Mouse (Mus musculus): Measurements from ENCODE around the gene Cpd. TPM values are rescaled to one million over a fixed set of nuclear protein-coding genes. Genes with fewer than 3 reads are reported as not detected.
A peak's percentile ranks its signal among the peaks of the same experiment; 100 is the strongest.

Cpd gene
- total and polyA plus RNA-seq, 2 experiments from 2014 or later = 5.7 to 34.7 TPM

DNA sequence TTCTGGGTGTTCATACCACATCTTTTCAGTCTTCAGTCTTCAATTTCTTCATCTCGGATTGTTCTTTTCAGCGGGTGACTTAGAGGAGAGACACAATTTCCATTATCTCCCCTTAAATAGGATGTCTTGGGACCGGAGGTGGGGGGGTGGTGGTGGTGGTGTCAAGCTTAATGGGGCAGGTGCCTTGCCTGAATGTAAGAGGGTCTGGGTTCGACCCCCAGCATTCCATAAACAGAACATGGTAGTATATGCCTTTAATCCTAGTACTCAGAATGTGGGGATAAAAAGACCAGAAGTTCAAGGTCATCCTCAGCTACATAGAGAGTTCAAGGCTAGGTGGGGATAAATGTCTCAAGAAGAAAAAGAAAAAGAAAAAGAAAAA is 83.1 kb downstream of the Cpd start:
- Histone ChIP-seq H3K4me2 (ENCODE audit: low read depth, low read length) (peak overlapping the region; percentile 41), H3K4me1 (ENCODE audit: insufficient read depth, low read length) (no peaks in the 10 kb centered on the region), H3K4me3 (ENCODE audit: low read length) (peak overlapping the region; percentile 67), H3K27ac (0 out of 2 replicates have a peak overlapping the region, but pooled peaks have one; percentile 29), H3K9ac (replicated peaks; ENCODE audit: low read length) (0 out of 2 replicates have a peak overlapping the region, but pooled peaks have one; percentile 88), H3K9me3 (ENCODE audit: low read length) (no peaks in the 10 kb centered on the region), H3K36me3 (ENCODE audit: insufficient read depth, low read length) (no peaks in the 10 kb centered on the region), H3K27me3 (ENCODE audit: insufficient read depth, low read length) (no peaks in the 10 kb centered on the region)
- peak; percentile 53 for ATAC-seq
- DNase-seq (ENCODE audit: low spot score) = no peak
- no peak for TF ChIP-seq CTCF (IDR thresholded peaks at IDR 0.05; ENCODE audit: low read depth)
- 12% methylated on average over 4 of the region's 4 CpGs for WGBS

DNA sequence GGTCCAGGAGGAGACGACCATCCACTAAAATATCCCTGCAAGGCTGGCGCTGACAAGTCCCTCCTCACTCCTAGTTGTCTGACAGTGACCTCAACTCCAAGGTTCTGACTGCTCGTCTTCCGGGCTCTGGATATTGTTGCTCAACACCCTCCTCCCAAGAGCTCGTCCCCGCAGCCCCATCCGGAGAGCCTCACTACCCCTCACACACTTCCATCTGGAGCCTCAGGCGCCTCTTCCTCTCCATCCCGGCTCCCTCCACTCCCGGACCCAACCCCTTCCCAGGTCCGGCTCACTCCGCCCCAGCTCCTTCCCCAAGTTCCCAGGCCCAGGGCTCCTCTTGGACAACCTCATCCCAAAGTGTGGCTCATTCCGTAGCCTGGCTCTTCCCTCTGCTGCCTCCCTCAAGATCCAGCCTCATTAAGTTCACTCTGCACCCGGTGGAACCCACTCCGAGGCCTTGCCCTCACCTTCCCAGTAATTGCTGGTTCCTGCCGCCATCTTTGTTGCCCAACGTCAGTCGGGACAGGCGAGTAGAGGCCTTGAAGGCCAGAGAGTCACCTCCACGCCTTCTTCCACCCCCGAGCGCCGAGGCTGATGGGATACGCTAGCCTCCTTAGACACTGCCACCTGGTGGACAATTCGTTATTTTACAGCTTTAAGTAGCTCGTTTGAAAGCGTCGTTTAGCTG is 83.6 kb downstream of the Cpd start, which contains the start of gene Gosr1:
Gene Gosr1, minus strand, starts transcription at position 527 of the 688 bp plus-strand sequence.
- peak within 1 kb of the TSS; percentile 67 for H3K4me3 ChIP-seq (ENCODE audit: low read length)
- peak within 1 kb of the TSS; percentile 87 for H3K27ac ChIP-seq
- H3K9ac ChIP-seq (replicated peaks; ENCODE audit: low read length) = peak within 1 kb of the TSS; percentile 88
- H3K36me3 ChIP-seq (ENCODE audit: insufficient read depth, low read length) = 0 out of 2 replicates have a peak, but pooled peaks cover under 1% of the 10 kb centered on the region
- peak within 1 kb of the TSS; percentile 68 for H3K4me2 ChIP-seq (ENCODE audit: low read depth, low read length)
- H3K4me1 ChIP-seq (ENCODE audit: insufficient read depth, low read length) = no peaks in the 10 kb centered on the region
- ATAC-seq (peak; percentile 97), DNase-seq (ENCODE audit: low spot score) (peak; percentile 99)
- H3K9me3 ChIP-seq (ENCODE audit: low read length) = no peaks in the 10 kb centered on the region
- WGBS = under 1% methylated on average over 28 of the region's 28 CpGs
- no peaks in the 10 kb centered on the region for H3K27me3 ChIP-seq (ENCODE audit: insufficient read depth, low read length)
- TF ChIP-seq CTCF (IDR thresholded peaks at IDR 0.05; ENCODE audit: low read depth) = peak; percentile 97

DNA sequence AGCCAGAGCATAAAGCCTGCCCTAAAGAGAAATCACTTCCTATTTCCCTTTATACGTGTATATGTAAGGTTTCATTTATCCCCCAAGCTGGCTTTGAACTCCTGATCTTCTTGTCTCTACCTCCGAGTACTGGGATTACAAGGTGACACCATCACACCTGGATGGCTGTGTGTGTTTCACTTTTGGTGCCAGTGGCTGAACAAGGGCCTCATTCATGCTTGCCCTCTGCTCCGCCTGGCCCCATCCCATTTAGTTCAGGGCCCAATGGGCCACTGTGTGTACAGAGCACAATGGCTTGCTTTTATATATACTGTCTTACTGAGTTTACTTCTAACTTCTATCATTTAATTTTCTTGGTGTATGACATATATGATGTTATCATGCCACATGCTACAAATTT is 94.5 kb downstream of the Cpd start:
- TF ChIP-seq CTCF (IDR thresholded peaks at IDR 0.05; ENCODE audit: low read depth) = no peak
- Histone ChIP-seq H3K36me3 (ENCODE audit: insufficient read depth, low read length) (peaks cover 39% of the 10 kb centered on the region), H3K4me1 (ENCODE audit: insufficient read depth, low read length) (no peaks in the 10 kb centered on the region), H3K27me3 (ENCODE audit: insufficient read depth, low read length) (no peaks in the 10 kb centered on the region), H3K4me2 (ENCODE audit: low read depth, low read length) (no peak overlapping the region), H3K9ac (replicated peaks; ENCODE audit: low read length) (no peak overlapping the region), H3K9me3 (ENCODE audit: low read length) (no peaks in the 10 kb centered on the region), H3K27ac (no peak overlapping the region), H3K4me3 (ENCODE audit: low read length) (no peak overlapping the region)
- ATAC-seq (no peak), DNase-seq (ENCODE audit: low spot score) (no peak)
- 95% methylated on average over 3 of the region's 3 CpGs for WGBS

DNA sequence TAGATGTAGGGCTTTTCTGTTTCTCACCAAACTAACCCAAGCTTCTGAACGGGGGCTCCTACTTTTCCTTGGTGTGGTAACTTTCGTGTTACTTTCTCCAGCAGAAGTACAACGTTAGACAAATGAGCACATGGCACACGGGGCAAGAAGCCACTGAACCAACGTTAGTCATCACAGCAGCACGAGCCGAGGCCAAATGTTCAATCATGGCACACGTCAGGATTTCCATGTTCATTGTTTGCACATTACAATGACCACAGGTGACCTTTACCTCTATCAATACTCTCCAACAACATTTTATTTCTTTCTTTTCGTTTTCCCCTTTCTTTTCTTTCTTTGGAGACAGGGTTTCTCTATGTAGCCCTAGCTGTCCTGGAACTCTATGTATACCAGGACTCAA is 98.0 kb downstream of the Cpd start:
- 90% methylated on average over 9 of the region's 9 CpGs for WGBS

DNA sequence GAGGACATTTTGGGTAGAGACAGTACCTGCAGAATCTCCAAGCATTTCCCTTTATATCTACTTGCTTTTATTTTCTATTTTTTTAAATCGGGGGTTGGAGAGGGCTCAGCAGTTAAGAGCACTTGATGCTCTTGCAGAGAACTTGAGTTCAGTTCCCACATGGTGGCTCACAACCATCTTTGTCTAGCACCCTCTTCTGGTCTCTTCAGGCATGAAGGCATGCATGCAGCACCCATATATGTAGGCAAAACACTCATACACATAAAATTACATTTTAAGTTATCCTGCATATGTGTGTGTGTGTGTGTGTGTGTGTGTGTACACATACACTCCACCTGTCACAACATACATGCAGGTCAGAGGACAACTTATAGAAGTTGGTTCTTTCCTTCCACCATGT is 100.9 kb downstream of the Cpd start:
- Histone ChIP-seq H3K4me2 (ENCODE audit: low read depth, low read length) (no peak overlapping the region), H3K9ac (replicated peaks; ENCODE audit: low read length) (no peak overlapping the region), H3K4me3 (ENCODE audit: low read length) (no peak overlapping the region), H3K36me3 (ENCODE audit: insufficient read depth, low read length) (peaks cover 42% of the 10 kb centered on the region), H3K9me3 (ENCODE audit: low read length) (no peaks in the 10 kb centered on the region), H3K27ac (no peak overlapping the region), H3K27me3 (ENCODE audit: insufficient read depth, low read length) (no peaks in the 10 kb centered on the region), H3K4me1 (ENCODE audit: insufficient read depth, low read length) (no peaks in the 10 kb centered on the region)
- no peak for DNase-seq (ENCODE audit: low spot score)
- no peak for ATAC-seq
- WGBS = 96% methylated on average over 1 of the region's 1 CpGs
- no peak; the same call in 1 of the 2 replicates for TF ChIP-seq CTCF (IDR thresholded peaks at IDR 0.05; ENCODE audit: low read depth)

More for the DNA sequence above, 98.0 kb downstream of the Cpd start:
- H3K4me3 ChIP-seq (ENCODE audit: low read length) = no peak overlapping the region
- no peak overlapping the region for H3K4me2 ChIP-seq (ENCODE audit: low read depth, low read length)
- H3K9me3 ChIP-seq (ENCODE audit: low read length) = no peaks in the 10 kb centered on the region
- no peaks in the 10 kb centered on the region for H3K4me1 ChIP-seq (ENCODE audit: insufficient read depth, low read length)
- ATAC-seq (no peak), DNase-seq (ENCODE audit: low spot score) (no peak)
- H3K27me3 ChIP-seq (ENCODE audit: insufficient read depth, low read length) = no peaks in the 10 kb centered on the region
- no peak overlapping the region for H3K27ac ChIP-seq
- no peak overlapping the region for H3K9ac ChIP-seq (replicated peaks; ENCODE audit: low read length)
- H3K36me3 ChIP-seq (ENCODE audit: insufficient read depth, low read length) = peaks cover 43% of the 10 kb centered on the region
- TF ChIP-seq CTCF (IDR thresholded peaks at IDR 0.05; ENCODE audit: low read depth) = no peak

DNA sequence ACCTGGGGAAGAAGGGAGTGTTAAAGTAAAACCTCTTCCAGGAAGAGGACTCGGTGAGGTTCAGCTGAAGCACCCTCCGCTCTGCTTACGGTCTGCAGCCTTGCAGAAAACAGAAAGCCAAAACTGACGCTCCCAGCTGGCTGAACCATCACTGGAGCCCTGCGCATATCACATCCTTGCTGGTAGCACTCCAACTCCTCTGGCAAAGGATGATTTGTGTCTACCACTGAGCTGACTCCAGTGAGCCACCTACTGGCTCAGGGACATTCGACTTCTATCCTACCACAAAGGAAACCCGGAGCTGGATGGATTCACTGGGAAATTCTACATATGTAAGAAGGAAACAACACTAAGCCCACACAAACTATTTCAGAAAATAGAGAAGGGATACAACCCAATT is 102.3 kb downstream of the Cpd start:
- peak; percentile 72 for TF ChIP-seq CTCF (IDR thresholded peaks at IDR 0.05; ENCODE audit: low read depth)
- H3K4me3 ChIP-seq (ENCODE audit: low read length) = no peak overlapping the region
- H3K9ac ChIP-seq (replicated peaks; ENCODE audit: low read length) = no peak overlapping the region
- H3K27ac ChIP-seq = no peak overlapping the region
- H3K4me2 ChIP-seq (ENCODE audit: low read depth, low read length) = no peak overlapping the region
- no peaks in the 10 kb centered on the region for H3K4me1 ChIP-seq (ENCODE audit: insufficient read depth, low read length)
- DNase-seq (ENCODE audit: low spot score) (peak; percentile 81), ATAC-seq (no peak)
- 56% methylated on average over 7 of the region's 7 CpGs for WGBS
- H3K36me3 ChIP-seq (ENCODE audit: insufficient read depth, low read length) = peaks cover 30% of the 10 kb centered on the region
- no peaks in the 10 kb centered on the region for H3K27me3 ChIP-seq (ENCODE audit: insufficient read depth, low read length)
- no peaks in the 10 kb centered on the region for H3K9me3 ChIP-seq (ENCODE audit: low read length)

DNA sequence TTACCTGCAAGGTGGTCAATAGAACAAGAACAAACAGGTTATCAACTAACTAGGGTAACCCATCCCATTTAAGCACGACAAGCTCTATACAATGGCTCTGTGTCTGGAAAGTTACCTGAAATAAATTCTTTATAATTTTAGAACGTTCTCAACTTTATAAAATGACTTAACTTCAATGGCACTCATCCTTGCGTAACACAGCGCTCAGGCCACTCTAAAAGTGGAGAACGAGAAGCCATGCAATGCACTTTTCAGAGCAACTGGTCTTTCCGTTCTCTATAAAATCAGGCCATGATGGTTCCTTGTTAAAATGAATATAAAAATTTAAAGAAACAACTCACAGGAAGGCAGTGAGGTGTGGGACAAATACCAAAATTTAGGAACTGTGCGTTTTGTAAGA is 104.3 kb downstream of the Cpd start:
- H3K27me3 ChIP-seq (ENCODE audit: insufficient read depth, low read length) = no peaks in the 10 kb centered on the region
- no peak overlapping the region for H3K4me2 ChIP-seq (ENCODE audit: low read depth, low read length)
- ATAC-seq = no peak
- no peak overlapping the region for H3K4me3 ChIP-seq (ENCODE audit: low read length)
- DNase-seq (ENCODE audit: low spot score) = no peak
- peaks cover 13% of the 10 kb centered on the region; the same call in 1 of the 2 replicates for H3K36me3 ChIP-seq (ENCODE audit: insufficient read depth, low read length)
- no peak overlapping the region for H3K27ac ChIP-seq
- WGBS = 97% methylated on average over 7 of the region's 7 CpGs
- no peaks in the 10 kb centered on the region for H3K4me1 ChIP-seq (ENCODE audit: insufficient read depth, low read length)
- no peaks in the 10 kb centered on the region for H3K9me3 ChIP-seq (ENCODE audit: low read length)
- H3K9ac ChIP-seq (replicated peaks; ENCODE audit: low read length) = no peak overlapping the region
- TF ChIP-seq CTCF (IDR thresholded peaks at IDR 0.05; ENCODE audit: low read depth) = no peak
